Comparison of ENCODE assay signal across 8 mouse cellular contexts in the genomic region with DNA sequence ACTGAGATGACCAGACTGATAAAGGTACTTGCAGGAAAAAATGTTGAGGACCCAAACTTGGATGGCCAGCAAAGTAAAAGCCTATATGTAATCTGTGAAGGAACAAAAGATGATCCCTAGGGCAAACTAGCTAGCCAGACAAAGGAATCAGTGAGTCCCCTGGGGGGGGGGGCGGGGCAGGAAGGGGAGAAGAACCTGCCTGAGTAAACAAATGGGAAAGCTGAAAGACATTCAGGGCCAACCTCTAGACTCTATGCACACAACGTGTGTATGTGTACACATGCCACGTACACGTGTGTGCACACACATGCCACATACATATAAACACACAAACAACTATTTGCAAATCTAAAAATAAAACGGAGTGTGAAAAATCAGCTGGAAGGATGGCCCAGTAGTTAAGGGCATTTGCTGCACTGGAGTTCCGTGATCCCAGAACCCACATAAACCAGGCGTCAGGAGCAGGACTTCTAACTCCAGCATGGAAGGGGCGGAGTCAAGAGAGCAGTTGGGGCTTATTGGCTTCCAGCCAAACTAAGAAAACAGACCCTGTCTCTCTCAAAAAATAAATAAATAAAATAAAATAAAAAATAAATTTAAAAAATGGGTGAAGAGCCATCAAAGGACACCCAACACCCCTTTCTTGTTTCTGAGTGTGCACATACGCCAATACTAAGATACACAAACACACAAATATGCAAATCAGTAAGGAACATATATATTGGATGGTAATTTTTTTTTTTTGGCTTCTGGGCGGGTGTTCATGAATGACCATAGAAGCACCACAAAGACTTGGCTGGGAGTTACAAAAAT. TPM values are rescaled to one million over a fixed set of nuclear protein-coding genes. Genes with fewer than 3 reads are reported as not detected.
A peak's percentile ranks its signal among the peaks of the same experiment; 100 is the strongest.
DNase-seq lines count a peak whose midpoint lies in the region; ATAC-seq lines count a peak whose summit lies in the region.
"Had no signal": no experiment of that assay in that cellular context is flagged by ENCODE, and none has a peak within 500 bp of the region (broad histone marks: within the 10 kb centered on the region; RNA-seq: fewer than 3 reads in every experiment).

No protein-coding gene starts in this region.

- H3K27ac ChIP-seq in forebrain, embryonic 13.5 days: peak overlapping the region; percentile 31
- H3K27ac ChIP-seq in liver, embryonic 16.5 days (ENCODE audit: low read length): no peak overlapping the region
- H3K27ac ChIP-seq: left cerebral cortex, adult 2 months had no signal

- H3K4me1 ChIP-seq in forebrain, embryonic 13.5 days: peaks cover 35% of the 10 kb centered on the region
- H3K4me1 ChIP-seq in liver, embryonic 16.5 days (ENCODE audit: control insufficient read depth, low read depth, low read length): peaks cover 6% of the 10 kb centered on the region

- H3K27me3 ChIP-seq in forebrain, embryonic 13.5 days: no peaks in the 10 kb centered on the region
- H3K27me3 ChIP-seq in liver, embryonic 16.5 days (ENCODE audit: control insufficient read depth, insufficient read depth, low read depth, low read length): no peaks in the 10 kb centered on the region

- H3K9ac ChIP-seq in forebrain, embryonic 13.5 days: no peak overlapping the region
- H3K9ac ChIP-seq in liver, embryonic 16.5 days (ENCODE audit: low read depth, low read length): no peak overlapping the region

- DNase-seq in thymus, postnatal 14 days: peak; percentile 15
- no peak for DNase-seq in thymus, postnatal 25 days
- no peak for DNase-seq in ovary, postnatal 36 days (ENCODE audit: low spot score)
- no peak for DNase-seq in B cell, adult 2 months
- DNase-seq in urinary bladder, postnatal 10 days (ENCODE audit: low spot score): no peak

- WGBS in forebrain, embryonic 13.5 days: 36% methylated on average over 9 of the region's 10 CpGs
- 67% methylated on average over 10 of the region's 10 CpGs for WGBS in liver, embryonic 16.5 days (ENCODE audit: insufficient replicate concordance)

- peak overlapping the region; percentile 71 for H3K4me2 ChIP-seq in forebrain, embryonic 13.5 days
- H3K4me2 ChIP-seq in liver, embryonic 16.5 days (ENCODE audit: low read depth, low read length): 0 out of 2 replicates have a peak overlapping the region, but pooled peaks have one; percentile 97

- no peak for ATAC-seq in forebrain, embryonic 13.5 days
- no peak for ATAC-seq in liver, embryonic 16.5 days (ENCODE audit: low read depth)

- H3K36me3 ChIP-seq in forebrain, embryonic 13.5 days (ENCODE audit: poor library complexity, severe bottlenecking): peaks cover 22% of the 10 kb centered on the region
- no peaks in the 10 kb centered on the region for H3K36me3 ChIP-seq in liver, embryonic 16.5 days (ENCODE audit: control insufficient read depth, insufficient read depth)

- H3K9me3 ChIP-seq in forebrain, embryonic 13.5 days (replicated peaks): no peaks in the 10 kb centered on the region
- H3K9me3 ChIP-seq in liver, embryonic 16.5 days (replicated peaks; ENCODE audit: control insufficient read depth, low read length): no peaks in the 10 kb centered on the region

- peak overlapping the region; percentile 86 for H3K4me3 ChIP-seq in forebrain, embryonic 13.5 days
- H3K4me3 ChIP-seq in liver, embryonic 16.5 days (ENCODE audit: low read depth, low read length): no peak overlapping the region

RNA-seq across cellular contexts. Expression of a gene that starts 1.7 kb away (rescaled TPM):
- 49.9 and 57.5 TPM in 2 replicates for polyA plus RNA-seq in forebrain, embryonic 13.5 days (2015; fragmentation: Nextera tagmentation; extraction: Ambion mirVana)
- polyA plus RNA-seq in liver, embryonic 16.5 days (2015; fragmentation: Nextera tagmentation; extraction: Ambion mirVana): 6.8 TPM in 2 replicates

RNA-seq across cellular contexts. Expression of a gene that starts 36.0 kb away (rescaled TPM):
- polyA plus RNA-seq in forebrain, embryonic 13.5 days (2015; fragmentation: Nextera tagmentation; extraction: Ambion mirVana): 178 and 188 TPM in 2 replicates
- polyA plus RNA-seq in liver, embryonic 16.5 days (2015; fragmentation: Nextera tagmentation; extraction: Ambion mirVana): 256 and 258 TPM in 2 replicates
